Mouse (Mus musculus) erythroblast, embryonic 14.5 days (primary cell): Measurements from ENCODE around the gene Gm20521.

Source experiments
- GATA1 ChIP-seq: IDR thresholded peaks from 2 replicates; pipeline ENCODE4 v1.6.1; 2012; ENCODE audit warnings: low read length, inconsistent platforms, mixed read lengths
- TAL1 ChIP-seq: IDR thresholded peaks from 3 replicates; pipeline ENCODE4 v1.6.1; 2012; ENCODE audit warnings: low read length, inconsistent platforms, mixed read lengths

GRCm38 (mm10) chr14:54942479-54942878, 59.2 kb downstream of the Gm20521 start:
- TF ChIP-seq GATA1 = no peak
- no peak for TF ChIP-seq TAL1
